Mouse (Mus musculus) brain, embryonic 14.5 days (tissue): Measurements from ENCODE around the gene Fibin.

Experiments used
- CTCF ChIP-seq: fragments of 200-500 bp; IDR thresholded peaks from 2 replicates; pipeline ENCODE4 v1.5.1; 2012; ENCODE audit warnings: inconsistent platforms, mild to moderate bottlenecking, moderate library complexity, borderline replicate concordance; ENCODE audit not compliant: insufficient read depth, insufficient read length; ENCODE audit errors: extremely low read depth
- POLR2A ChIP-seq: fragments of 200-500 bp; IDR thresholded peaks from 2 replicates; pipeline ENCODE4 v1.6.1; 2012; ENCODE audit warnings: mild to moderate bottlenecking, inconsistent platforms, borderline replicate concordance; ENCODE audit not compliant: poor library complexity, insufficient read depth, insufficient read length, severe bottlenecking; ENCODE audit errors: extremely low read depth

GRCm38 (mm10) chr2:110316116-110316883 is 46.7 kb downstream of the Fibin start:
- TF ChIP-seq CTCF (no peak), POLR2A (no peak)
